Mouse (Mus musculus): Measurements from ENCODE around the gene Dohh.

Dohh gene

GRCm38 (mm10) chr10:81430831-81431525, 46.8 kb downstream of the Dohh start:
- DNase-seq (ENCODE audit: extremely low spot score), result no peak

- DNase-seq (ENCODE audit: extremely low spot score), result no peak
These were observed 47.4 kb downstream of the Dohh start for GRCm38 (mm10) chr10:81431526-81432168.

DNA sequence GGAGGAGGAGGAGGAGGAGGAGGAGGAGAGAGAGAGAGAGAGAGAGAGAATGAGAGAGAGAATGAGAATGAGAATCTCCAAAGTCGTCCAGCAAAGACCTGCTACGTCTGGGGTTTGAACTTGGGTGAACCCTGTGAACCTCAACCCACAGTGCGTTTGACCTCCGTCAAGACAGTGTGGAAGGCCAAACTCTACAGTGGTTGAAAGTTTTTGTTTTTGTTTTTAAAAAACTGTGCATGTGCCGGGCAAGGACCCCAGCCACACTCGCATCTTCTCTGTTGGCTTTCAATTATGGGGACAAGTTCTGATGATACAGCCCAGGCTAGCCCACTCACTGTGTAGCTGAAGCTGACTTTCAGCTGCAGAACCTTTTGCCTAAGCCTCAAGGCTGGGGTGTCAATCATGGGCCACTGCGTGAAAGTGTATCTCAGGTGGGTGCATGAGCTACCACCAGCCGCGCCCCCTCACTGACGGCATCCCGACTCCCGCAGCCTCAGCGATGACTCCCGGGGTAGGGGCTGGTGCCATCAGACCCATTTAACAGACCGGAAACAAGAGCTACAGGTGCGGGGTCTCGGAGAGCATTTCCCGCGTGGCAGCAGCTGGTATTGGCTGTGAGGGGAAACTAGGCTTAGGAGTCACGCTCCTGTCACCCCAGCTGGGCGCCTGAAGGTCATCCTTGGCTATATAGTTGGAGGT, 48.1 kb downstream of the Dohh start:
- no peak for DNase-seq (ENCODE audit: extremely low spot score)

DNA sequence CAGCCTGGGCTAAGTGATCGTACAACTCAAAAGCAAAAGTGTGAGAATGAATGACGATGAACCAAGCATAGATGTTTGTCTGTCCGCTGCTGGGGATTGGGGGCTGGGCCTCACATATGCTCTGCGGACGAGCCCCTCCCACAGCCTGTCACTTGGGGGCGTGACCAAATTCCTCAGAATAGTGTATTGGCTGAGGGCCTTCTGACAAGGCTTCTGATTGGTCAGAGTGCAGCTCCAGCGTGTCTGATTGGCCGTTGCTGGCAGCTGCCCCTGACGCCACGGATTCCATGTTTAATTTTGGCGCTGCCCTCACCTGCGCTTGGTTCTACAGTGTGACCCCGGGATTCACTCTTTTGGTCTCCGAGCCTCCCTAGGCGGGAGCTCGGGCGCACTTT, 48.6 kb downstream of the Dohh start:
- peak; percentile 77 for DNase-seq (ENCODE audit: extremely low spot score)

DNA sequence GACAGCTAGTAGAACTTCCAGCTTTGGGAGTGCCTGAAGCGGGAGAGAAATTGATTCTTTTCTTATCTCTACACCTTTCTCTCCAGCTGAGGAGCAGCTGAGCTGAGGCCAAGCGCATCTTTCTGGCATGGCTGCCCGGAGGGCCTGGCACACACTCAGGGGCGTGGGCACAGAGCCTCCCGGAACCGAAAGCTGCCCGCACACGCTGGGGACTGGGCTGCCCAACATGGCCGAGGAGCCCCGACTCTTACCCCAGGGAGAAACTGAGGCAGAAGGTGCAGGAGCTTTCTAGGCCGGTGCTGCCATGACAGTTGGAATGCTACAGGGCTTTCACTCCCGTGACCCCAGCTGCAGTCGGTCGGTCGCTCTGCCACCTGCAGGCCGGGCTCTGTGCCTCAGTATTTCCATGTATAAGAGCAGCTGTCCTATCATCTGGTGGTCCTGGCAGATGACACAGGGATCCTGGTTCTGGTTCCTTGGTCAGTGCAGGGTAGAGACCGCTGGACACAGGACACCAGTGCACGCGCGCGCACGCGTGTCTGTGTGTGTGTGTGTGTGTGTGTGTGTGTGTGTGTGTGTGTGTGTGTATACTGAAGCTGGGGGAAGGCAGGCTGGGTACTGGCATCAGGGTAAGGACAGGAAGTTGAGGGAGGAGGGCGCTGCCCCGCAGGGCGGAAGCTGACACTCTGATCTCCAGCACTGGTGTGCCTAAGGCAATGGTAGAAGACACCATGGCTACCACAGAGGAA, 49.5 kb downstream of the Dohh start:
- DNase-seq (ENCODE audit: extremely low spot score), result no peak

- DNase-seq (ENCODE audit: extremely low spot score), result no peak
These were observed 50.4 kb downstream of the Dohh start for GRCm38 (mm10) chr10:81434361-81435263.

GRCm38 (mm10) chr10:81435436-81435835, 51.2 kb downstream of the Dohh start:
- no peak for DNase-seq (ENCODE audit: extremely low spot score)

All from embryo, embryonic 9.5 days (tissue).